Mouse (Mus musculus): ENCODE data around the gene Tmem183a. TPM values are rescaled to one million over a fixed set of nuclear protein-coding genes. Genes with fewer than 3 reads are reported as not detected.

Tmem183a gene
- polyA plus RNA-seq (2016; fragmentation: Nextera tagmentation; extraction: Ambion mirVana), result 118 TPM in 2 replicates

- DNase-seq (ENCODE audit: low spot score), result peak; percentile 98
- H3K4me1 ChIP-seq, result peaks cover 13% of the 10 kb centered on the region
- peaks cover 37% of the 10 kb centered on the region for H3K36me3 ChIP-seq
- H3K4me3 ChIP-seq, result peak within 1 kb of the TSS; percentile 93
- H3K27me3 ChIP-seq (ENCODE audit: low read depth, poor library complexity, severe bottlenecking), result no peaks in the 10 kb centered on the region
- no peaks in the 10 kb centered on the region for H3K9me3 ChIP-seq (replicated peaks)
- under 1% methylated on average over 38 of the region's 38 CpGs for WGBS
- peak within 1 kb of the TSS; percentile 95 for H3K27ac ChIP-seq
Observed at GRCm38 (mm10) chr1:134361857-134362212, at the start of gene Tmem183a. Tmem183a (minus strand) TSS chr1:134361979.

- Histone ChIP-seq H3K36me3 (peaks cover 54% of the 10 kb centered on the region), H3K4me3 (no peak overlapping the region), H3K27ac (no peak overlapping the region), H3K4me1 (peaks cover 16% of the 10 kb centered on the region), H3K9me3 (replicated peaks) (no peaks in the 10 kb centered on the region), H3K27me3 (ENCODE audit: low read depth, poor library complexity, severe bottlenecking) (no peaks in the 10 kb centered on the region)
- 80% methylated on average over 8 of the region's 8 CpGs for WGBS
- DNase-seq (ENCODE audit: low spot score), result no peak
Observed at GRCm38 (mm10) chr1:134408080-134408479, 46.3 kb upstream of the Tmem183a start.

- H3K4me3 ChIP-seq, result peak overlapping the region; percentile 88
- H3K27ac ChIP-seq, result peak overlapping the region; percentile 89
- 34% methylated on average over 8 of the region's 8 CpGs for WGBS
- H3K27me3 ChIP-seq (ENCODE audit: low read depth, poor library complexity, severe bottlenecking), result no peaks in the 10 kb centered on the region
- no peak for DNase-seq (ENCODE audit: low spot score)
- H3K4me1 ChIP-seq, result peaks cover 16% of the 10 kb centered on the region
- peaks cover 41% of the 10 kb centered on the region for H3K36me3 ChIP-seq
- no peaks in the 10 kb centered on the region for H3K9me3 ChIP-seq (replicated peaks)
Observed at GRCm38 (mm10) chr1:134406414-134406771, 44.6 kb upstream of the Tmem183a start.

DNA sequence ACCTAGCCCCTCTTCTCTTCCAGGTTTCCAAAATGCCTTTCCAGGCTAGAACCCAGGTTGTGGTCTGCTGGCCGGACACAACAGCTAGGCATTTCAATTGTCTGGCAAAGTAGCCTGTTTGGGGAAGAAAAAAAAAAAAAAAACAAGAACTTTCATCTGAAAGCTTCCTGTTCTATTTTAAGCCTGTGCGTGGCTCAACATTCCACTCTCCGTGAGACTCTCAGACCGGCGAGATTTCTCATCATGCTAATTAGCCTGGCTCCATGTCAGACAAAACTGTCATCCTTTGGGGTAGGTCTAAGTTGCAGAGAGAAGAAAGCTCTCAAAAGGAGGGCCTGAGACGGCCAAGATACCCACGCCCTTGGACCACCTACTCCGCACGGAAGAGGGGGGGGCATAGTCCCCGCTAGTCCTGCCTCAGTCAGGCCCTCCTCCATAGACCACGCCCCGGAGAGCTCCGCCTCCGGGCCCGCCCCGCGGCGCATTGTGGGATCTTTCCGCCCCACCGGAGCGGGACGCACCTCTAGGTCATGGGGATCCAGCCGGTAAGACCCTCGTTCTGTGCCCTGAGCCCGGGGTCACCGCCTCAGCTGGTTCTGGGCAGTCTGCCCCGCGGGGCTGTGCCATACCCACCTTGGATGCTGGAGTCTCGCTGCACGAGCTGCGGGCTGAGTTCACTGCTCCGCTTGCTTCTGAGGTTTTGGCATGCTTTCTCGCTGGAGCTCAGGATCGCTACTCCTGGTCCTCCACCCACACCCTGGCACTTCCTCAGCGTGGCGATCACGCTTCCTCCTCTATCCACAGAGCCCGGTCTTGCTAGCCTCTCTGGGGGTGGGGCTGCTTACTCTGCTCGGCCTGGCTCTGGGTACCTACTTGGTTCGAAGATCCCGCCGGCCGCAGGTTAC, 44.0 kb upstream of the Tmem183a start, which contains the start of gene Cyb5r1:
Cyb5r1 (plus strand) TSS at position 51 of the 905 bp plus-strand sequence.
- 2% methylated on average over 43 of the region's 43 CpGs for WGBS
- Histone ChIP-seq H3K27me3 (ENCODE audit: low read depth, poor library complexity, severe bottlenecking) (no peaks in the 10 kb centered on the region), H3K4me1 (peaks cover 16% of the 10 kb centered on the region), H3K36me3 (peaks cover 35% of the 10 kb centered on the region), H3K9me3 (replicated peaks) (no peaks in the 10 kb centered on the region), H3K27ac (peak within 1 kb of the TSS; percentile 89), H3K4me3 (peak within 1 kb of the TSS; percentile 88)
- peak; percentile 92 for DNase-seq (ENCODE audit: low spot score)

DNA sequence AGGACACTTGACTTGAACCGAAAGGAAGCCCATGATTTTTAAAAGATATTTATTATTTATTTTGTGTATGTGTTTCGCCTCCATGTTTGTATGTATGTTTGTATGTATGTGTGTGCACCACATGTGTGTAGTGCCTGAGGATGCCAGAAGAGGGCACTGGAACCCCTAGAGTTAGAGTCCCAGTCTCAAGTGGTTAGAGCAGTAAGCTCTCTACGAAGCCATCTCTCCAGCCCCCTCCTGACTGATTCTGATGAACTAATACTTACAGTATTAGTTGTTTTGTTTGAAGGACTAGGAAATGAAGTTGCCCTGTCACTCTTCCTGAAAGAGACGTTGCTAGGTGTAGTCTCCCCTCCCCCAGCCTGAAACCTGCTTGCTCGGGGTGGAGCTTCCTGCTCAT, 38.0 kb upstream of the Tmem183a start:
- H3K27me3 ChIP-seq (ENCODE audit: low read depth, poor library complexity, severe bottlenecking), result no peaks in the 10 kb centered on the region
- no peak overlapping the region for H3K4me3 ChIP-seq

DNA sequence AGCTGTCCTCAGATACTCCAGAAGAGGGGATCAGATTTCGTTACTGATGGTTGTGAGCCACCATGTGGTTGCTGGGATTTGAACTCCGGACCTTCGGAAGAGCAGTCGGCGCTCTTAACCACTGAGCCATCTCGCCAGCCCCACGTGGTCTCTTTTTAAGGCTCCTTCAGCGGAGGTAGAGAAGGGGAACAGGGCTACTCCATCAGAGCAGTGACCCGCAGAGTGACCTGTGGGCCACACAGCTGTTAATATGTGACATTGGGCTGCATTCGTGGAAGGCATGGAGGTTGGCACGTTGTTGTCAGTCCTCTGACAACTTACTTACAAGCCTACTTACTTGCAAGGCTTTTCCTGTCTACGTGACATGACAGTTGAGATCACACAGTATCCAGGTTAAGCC, 36.4 kb upstream of the Tmem183a start:
- 93% methylated on average over 12 of the region's 12 CpGs for WGBS
- no peaks in the 10 kb centered on the region for H3K4me1 ChIP-seq
- H3K9me3 ChIP-seq (replicated peaks), result no peaks in the 10 kb centered on the region
- H3K4me3 ChIP-seq, result no peak overlapping the region
- no peak overlapping the region for H3K27ac ChIP-seq
- DNase-seq (ENCODE audit: low spot score), result no peak
- no peaks in the 10 kb centered on the region for H3K36me3 ChIP-seq
- no peaks in the 10 kb centered on the region for H3K27me3 ChIP-seq (ENCODE audit: low read depth, poor library complexity, severe bottlenecking)

More for the DNA sequence above, 38.0 kb upstream of the Tmem183a start:
- Histone ChIP-seq H3K4me1 (no peaks in the 10 kb centered on the region), H3K36me3 (no peaks in the 10 kb centered on the region), H3K27ac (no peak overlapping the region), H3K9me3 (replicated peaks) (no peaks in the 10 kb centered on the region)
- WGBS, result 53% methylated on average over 5 of the region's 5 CpGs
- no peak for DNase-seq (ENCODE audit: low spot score)

GRCm38 (mm10) chr1:134393827-134394226, 32.0 kb upstream of the Tmem183a start:
- Histone ChIP-seq H3K4me3 (no peak overlapping the region), H3K27me3 (ENCODE audit: low read depth, poor library complexity, severe bottlenecking) (no peaks in the 10 kb centered on the region), H3K9me3 (replicated peaks) (no peaks in the 10 kb centered on the region), H3K4me1 (no peaks in the 10 kb centered on the region), H3K27ac (no peak overlapping the region), H3K36me3 (no peaks in the 10 kb centered on the region)
- DNase-seq (ENCODE audit: low spot score), result no peak
- 54% methylated on average over 5 of the region's 5 CpGs for WGBS

DNA sequence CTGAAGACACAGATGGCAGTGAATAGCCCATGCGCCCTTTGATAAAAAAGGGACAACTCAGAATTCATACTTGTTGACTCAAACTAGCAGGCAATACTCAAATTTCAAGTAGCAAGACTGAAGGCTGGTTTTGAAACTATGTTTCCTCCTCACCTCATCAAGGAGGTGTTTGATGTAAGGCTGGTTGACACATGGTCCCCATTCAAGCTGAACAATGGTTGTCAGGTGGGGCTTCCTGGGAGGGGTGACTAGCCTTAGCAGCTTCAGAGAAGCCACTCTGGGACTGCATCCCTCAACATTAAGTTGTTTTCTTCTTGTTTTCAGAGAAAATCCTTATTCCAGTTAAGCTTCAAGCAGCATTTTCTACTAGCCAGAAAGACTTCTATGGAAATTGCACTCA, 23.9 kb upstream of the Tmem183a start, which contains the start of gene 4933406M09Rik:
4933406M09Rik (plus strand) TSS at position 275 of the 400 bp plus-strand sequence.
- no peak for DNase-seq (ENCODE audit: low spot score)
- WGBS, result 92% methylated on average over 1 of the region's 1 CpGs

DNA sequence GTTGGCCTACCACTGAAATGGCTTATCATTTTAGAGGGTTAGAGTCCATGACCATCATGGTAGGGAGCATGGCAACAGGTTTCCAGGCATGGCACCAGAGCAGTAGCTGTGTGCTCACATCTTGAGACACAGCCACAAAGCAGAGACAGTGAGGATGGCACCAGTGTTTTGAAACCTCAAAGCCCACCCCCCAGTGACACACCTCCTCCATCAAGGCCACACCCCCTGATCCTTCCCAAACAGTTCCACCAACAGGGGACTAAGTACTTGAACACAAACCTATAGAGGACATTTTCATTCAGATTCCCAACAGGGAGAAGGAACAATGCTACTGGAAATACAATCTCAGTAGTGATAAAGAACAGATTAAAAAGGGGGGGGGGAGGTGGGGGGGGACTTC, 23.4 kb upstream of the Tmem183a start:
- Histone ChIP-seq H3K4me1 (peaks cover 8% of the 10 kb centered on the region), H3K4me3 (no peak overlapping the region), H3K9me3 (replicated peaks) (no peaks in the 10 kb centered on the region), H3K36me3 (no peaks in the 10 kb centered on the region), H3K27me3 (ENCODE audit: low read depth, poor library complexity, severe bottlenecking) (0 out of 2 replicates have a peak, but pooled peaks cover 6% of the 10 kb centered on the region), H3K27ac (no peak overlapping the region)
- DNase-seq (ENCODE audit: low spot score), result no peak

More for the DNA sequence above, 23.9 kb upstream of the Tmem183a start, which contains the start of gene 4933406M09Rik:
- peaks cover 8% of the 10 kb centered on the region for H3K4me1 ChIP-seq
- no peaks in the 10 kb centered on the region for H3K36me3 ChIP-seq
- H3K4me3 ChIP-seq, result no peak within 1 kb of the TSS
- 0 out of 2 replicates have a peak, but pooled peaks cover 6% of the 10 kb centered on the region for H3K27me3 ChIP-seq (ENCODE audit: low read depth, poor library complexity, severe bottlenecking)
- no peak within 1 kb of the TSS for H3K27ac ChIP-seq
- no peaks in the 10 kb centered on the region for H3K9me3 ChIP-seq (replicated peaks)

DNA sequence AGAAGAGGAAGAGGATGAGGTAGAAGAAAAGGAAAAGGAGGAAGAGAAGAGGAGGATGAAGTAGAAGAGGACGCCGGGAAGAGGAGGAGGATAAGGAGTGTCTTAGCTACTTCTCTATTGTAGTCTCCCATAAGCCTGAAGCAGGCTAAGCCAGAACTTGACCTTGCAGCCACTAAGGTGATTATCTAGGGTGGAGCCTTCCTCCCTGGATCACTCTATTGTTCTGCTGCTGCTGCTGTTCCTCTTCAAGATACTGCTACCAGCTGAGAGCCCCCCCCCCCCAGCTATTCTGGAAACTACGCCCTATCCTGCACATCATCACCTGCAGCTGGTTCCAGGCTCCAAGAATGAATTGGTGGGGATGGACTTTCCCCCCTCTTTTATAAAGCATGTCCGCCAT, 22.8 kb upstream of the Tmem183a start:
- DNase-seq (ENCODE audit: low spot score), result no peak
- H3K4me1 ChIP-seq, result peaks cover 8% of the 10 kb centered on the region
- no peaks in the 10 kb centered on the region for H3K9me3 ChIP-seq (replicated peaks)
- H3K27ac ChIP-seq, result no peak overlapping the region
- 87% methylated on average over 4 of the region's 4 CpGs for WGBS
- 0 out of 2 replicates have a peak, but pooled peaks cover 6% of the 10 kb centered on the region for H3K27me3 ChIP-seq (ENCODE audit: low read depth, poor library complexity, severe bottlenecking)
- H3K4me3 ChIP-seq, result no peak overlapping the region
- no peaks in the 10 kb centered on the region for H3K36me3 ChIP-seq

- Histone ChIP-seq H3K4me1 (peaks cover 8% of the 10 kb centered on the region), H3K36me3 (no peaks in the 10 kb centered on the region), H3K9me3 (replicated peaks) (no peaks in the 10 kb centered on the region), H3K27ac (peak overlapping the region; percentile 56; the same call in 1 of the 2 replicates), H3K4me3 (peak overlapping the region; percentile 43), H3K27me3 (ENCODE audit: low read depth, poor library complexity, severe bottlenecking) (0 out of 2 replicates have a peak, but pooled peaks cover 6% of the 10 kb centered on the region)
- DNase-seq (ENCODE audit: low spot score), result no peak
- 5% methylated on average over 19 of the region's 19 CpGs for whole genome bisulfite sequencing
Observed at GRCm38 (mm10) chr1:134381795-134382625, 20.2 kb upstream of the Tmem183a start.

- Histone ChIP-seq H3K9me3 (replicated peaks) (no peaks in the 10 kb centered on the region), H3K4me3 (no peak overlapping the region), H3K27ac (no peak overlapping the region), H3K27me3 (ENCODE audit: low read depth, poor library complexity, severe bottlenecking) (0 out of 2 replicates have a peak, but pooled peaks cover 6% of the 10 kb centered on the region), H3K4me1 (peaks cover 8% of the 10 kb centered on the region), H3K36me3 (no peaks in the 10 kb centered on the region)
- WGBS, result 79% methylated on average over 2 of the region's 2 CpGs
- DNase-seq (ENCODE audit: low spot score), result no peak
Observed at GRCm38 (mm10) chr1:134381051-134381450, 19.3 kb upstream of the Tmem183a start.
